In genomic region chr19:37133666-37134065, GRCm38 (mm10) we compare ENCODE assay signal across 33 mouse cellular contexts.
"Had no signal": no experiment of that assay in that cellular context is flagged by ENCODE, and none has a peak within 500 bp of the region (broad histone marks: within the 10 kb centered on the region; RNA-seq: fewer than 3 reads in every experiment).

No protein-coding gene starts in this region.

- H3K4me3 ChIP-seq: heart, embryonic 12.5 days; heart, embryonic 13.5 days; heart, embryonic 15.5 days; hindbrain, embryonic 10.5 days; hindbrain, embryonic 12.5 days; hindbrain, embryonic 13.5 days; hindbrain, embryonic 15.5 days; intestine, embryonic 15.5 days; kidney, embryonic 15.5 days; layer of hippocampus, adult 2 months; left cerebral cortex, adult 2 months had no signal

- H3K36me3 ChIP-seq: heart, embryonic 12.5 days; heart, embryonic 13.5 days; heart, embryonic 15.5 days; hindbrain, embryonic 10.5 days; hindbrain, embryonic 12.5 days; hindbrain, embryonic 13.5 days; hindbrain, embryonic 15.5 days; intestine, embryonic 15.5 days; kidney, embryonic 15.5 days had no signal

- H3K9ac ChIP-seq: heart, embryonic 12.5 days; heart, embryonic 13.5 days; heart, embryonic 15.5 days; hindbrain, embryonic 12.5 days; hindbrain, embryonic 13.5 days; hindbrain, embryonic 15.5 days; intestine, embryonic 15.5 days; kidney, embryonic 15.5 days had no signal

- H3K27ac ChIP-seq: heart, embryonic 13.5 days; heart, embryonic 15.5 days; hindbrain, embryonic 10.5 days; hindbrain, embryonic 12.5 days; hindbrain, embryonic 13.5 days; hindbrain, embryonic 15.5 days; hindbrain, postnatal 0 days; intestine, embryonic 15.5 days; kidney, embryonic 15.5 days; kidney, postnatal 0 days; layer of hippocampus, adult 2 months; left cerebral cortex, adult 2 months had no signal

- ATAC-seq: hindbrain, embryonic 16.5 days; hindbrain, postnatal 0 days; inflammation-experienced regulatory T-cells, adult 6 months; intestine, embryonic 15.5 days; intestine, embryonic 16.5 days; intestine, postnatal 0 days had no signal

- H3K27me3 ChIP-seq: heart, embryonic 12.5 days; heart, embryonic 13.5 days; heart, embryonic 15.5 days; hindbrain, embryonic 12.5 days; hindbrain, embryonic 13.5 days; hindbrain, embryonic 15.5 days; intestine, embryonic 15.5 days; kidney, embryonic 15.5 days had no signal

- H3K4me2 ChIP-seq: heart, embryonic 12.5 days; heart, embryonic 13.5 days; heart, embryonic 15.5 days; hindbrain, embryonic 12.5 days; hindbrain, embryonic 13.5 days; hindbrain, embryonic 15.5 days; intestine, embryonic 15.5 days; kidney, embryonic 15.5 days had no signal

- DNase-seq: heart, postnatal 10 days; heart, postnatal 14 days; heart, postnatal 36 days; heart, postnatal 4 days; kidney, adult 11 months; kidney, adult 18-20 months; kidney, adult 2 months; kidney, adult 8-10 months; kidney, adult 9 months; kidney, postnatal 10 days; kidney, postnatal 14 days; kidney, postnatal 25 days; kidney, postnatal 36 days; kidney, postnatal 4 days; layer of hippocampus, adult 9-11 months; layer of hippocampus, postnatal 36 days had no signal

- H3K9me3 ChIP-seq: heart, embryonic 12.5 days; heart, embryonic 13.5 days; heart, embryonic 15.5 days; hindbrain, embryonic 10.5 days; hindbrain, embryonic 12.5 days; hindbrain, embryonic 13.5 days; hindbrain, embryonic 15.5 days; intestine, embryonic 15.5 days; kidney, embryonic 15.5 days had no signal

- H3K4me1 ChIP-seq: hindbrain, embryonic 10.5 days; hindbrain, embryonic 12.5 days; hindbrain, embryonic 13.5 days; hindbrain, embryonic 15.5 days; intestine, embryonic 15.5 days; kidney, embryonic 15.5 days had no signal
